ENCODE assay signal across 10 mouse cellular contexts in the genomic region with DNA sequence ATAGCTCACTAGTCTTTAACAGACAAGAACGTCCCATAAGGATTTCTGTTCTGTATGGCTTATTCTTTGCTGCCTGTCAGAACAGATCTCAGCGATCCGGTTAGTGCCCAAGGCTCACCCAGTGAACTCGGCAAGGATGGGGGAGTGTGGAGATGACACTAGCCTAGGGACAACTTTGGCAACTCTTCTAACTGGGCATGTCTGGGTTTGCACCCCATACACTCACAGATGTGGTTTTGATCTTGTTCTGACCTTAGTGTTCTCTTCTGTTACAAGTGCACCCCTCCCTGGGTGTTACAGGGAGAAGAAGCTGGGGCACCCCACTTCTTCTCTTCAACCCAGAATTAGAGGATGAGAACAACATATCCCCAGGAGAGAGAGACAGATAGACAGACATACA. TPM values are rescaled to one million over a fixed set of nuclear protein-coding genes. Genes with fewer than 3 reads are reported as not detected.
DNase-seq lines count a peak whose midpoint lies in the region; ATAC-seq and TF ChIP-seq lines count a peak whose summit lies in the region.
"Had no signal": no experiment of that assay in that cellular context is flagged by ENCODE, and none has a peak within 500 bp of the region (broad histone marks: within the 10 kb centered on the region; RNA-seq: fewer than 3 reads in every experiment).

No protein-coding gene starts in this region.

- peak overlapping the region; percentile 87 for H3K4me3 ChIP-seq in cerebellum, adult 2 months (replicated peaks; ENCODE audit: insufficient read depth, low read depth, low read length)
- H3K4me3 ChIP-seq in CH12.LX (replicated peaks in 1 of 3; ENCODE audit: low read depth in 2 of 3, low read length in 2 of 3, poor library complexity in 1 of 3): peak overlapping the region; percentile 58 to 68 (median 65)
- H3K4me3 ChIP-seq in forebrain, embryonic 14.5 days (ENCODE audit: low read depth, low read length): peak overlapping the region; percentile 77
- peak overlapping the region; percentile 46; the same call in 1 of the 2 replicates for H3K4me3 ChIP-seq in liver, embryonic 13.5 days (replicated peaks)
- H3K4me3 ChIP-seq: myocyte had no signal

- H3K4me2 ChIP-seq in CH12.LX (ENCODE audit: insufficient read depth, low read depth, poor library complexity, severe bottlenecking): peak overlapping the region; percentile 99
- peak overlapping the region; percentile 95 for H3K4me2 ChIP-seq in forebrain, embryonic 14.5 days (ENCODE audit: low read length)
- no peak overlapping the region for H3K4me2 ChIP-seq in liver, embryonic 13.5 days

- peaks cover 13% of the 10 kb centered on the region; the same call in 1 of the 2 replicates for H3K4me1 ChIP-seq in cerebellum, adult 2 months (ENCODE audit: control insufficient read depth, insufficient read depth, low read length)
- peaks cover 8 to 33% of the 10 kb centered on the region in 2 experiments for H3K4me1 ChIP-seq in CH12.LX (ENCODE audit: control insufficient read depth in 1 of 2, insufficient read depth in 2 of 2)
- peaks cover 20% of the 10 kb centered on the region for H3K4me1 ChIP-seq in forebrain, embryonic 14.5 days (ENCODE audit: control insufficient read depth, insufficient read depth, low read length)
- peaks cover 6% of the 10 kb centered on the region; the same call in 1 of the 2 replicates for H3K4me1 ChIP-seq in liver, embryonic 13.5 days (replicated peaks)

- H3K27me3 ChIP-seq in cerebellum, adult 2 months (ENCODE audit: control insufficient read depth, insufficient read depth, low read length): no peaks in the 10 kb centered on the region
- peaks cover 15% of the 10 kb centered on the region for H3K27me3 ChIP-seq in CH12.LX (replicated peaks)
- no peaks in the 10 kb centered on the region for H3K27me3 ChIP-seq in forebrain, embryonic 14.5 days (replicated peaks; ENCODE audit: control insufficient read depth, insufficient read depth, low read length)
- peaks cover 60% of the 10 kb centered on the region for H3K27me3 ChIP-seq in liver, embryonic 13.5 days

- TF ChIP-seq CTCF in cerebellum, adult 2 months (IDR thresholded peaks at IDR 0.05; ENCODE audit: borderline replicate concordance, insufficient read depth, low read depth, low read length): no peak
- no peak for TF ChIP-seq CTCF in CH12.LX (conservative IDR thresholded peaks at IDR 0.05 in 1 of 2, IDR thresholded peaks at IDR 0.05 in 1 of 2; ENCODE audit: low read depth in 2 of 2, low read length in 2 of 2)

- dilution Hi-C loops in CH12.LX (cut with MboI; ENCODE audit: extremely low pct_ligation_motif_present, extremely low pct_unique_long_range_greater_than_20kb, low sequenced_read_pairs): no loop called here

- 0 out of 2 replicates have a peak, but pooled peaks have one; percentile 9 for TF ChIP-seq EP300 in CH12.LX (IDR thresholded peaks at IDR 0.05; ENCODE audit: low read length)

- ATAC-seq in forebrain, embryonic 14.5 days: no peak
- ATAC-seq in liver, embryonic 13.5 days (ENCODE audit: low read depth): no peak
- ATAC-seq in monocyte, adult 5-6 weeks (replicated peaks; ENCODE audit: insufficient number of reproducible peaks, low FRiP score, low TSS enrichment, poor library complexity, severe bottlenecking): no peak

- 5% methylated on average over 4 of the region's 4 CpGs for WGBS in cerebellum, adult 2 months
- 32% methylated on average over 4 of the region's 4 CpGs for WGBS in forebrain, embryonic 14.5 days
- WGBS in liver, embryonic 13.5 days (ENCODE audit: insufficient replicate concordance): 25% methylated on average over 4 of the region's 4 CpGs

- no peaks in the 10 kb centered on the region for H3K9me3 ChIP-seq in CH12.LX (replicated peaks; ENCODE audit: low read length)
- H3K9me3 ChIP-seq in forebrain, embryonic 14.5 days (replicated peaks; ENCODE audit: control insufficient read depth, low read length): no peaks in the 10 kb centered on the region
- no peaks in the 10 kb centered on the region for H3K9me3 ChIP-seq in liver, embryonic 13.5 days (replicated peaks)

- H3K9ac ChIP-seq in CH12.LX (ENCODE audit: insufficient read depth, low read depth): peak overlapping the region; percentile 8
- peak overlapping the region; percentile 93 for H3K9ac ChIP-seq in forebrain, embryonic 14.5 days (ENCODE audit: low read length)
- H3K9ac ChIP-seq in liver, embryonic 13.5 days: no peak overlapping the region

- H3K36me3 ChIP-seq in CH12.LX (replicated peaks in 1 of 2; ENCODE audit: control insufficient read depth in 1 of 2, insufficient read depth in 1 of 2, low read length in 1 of 2): no peaks in the 10 kb centered on the region
- H3K36me3 ChIP-seq in forebrain, embryonic 14.5 days (ENCODE audit: control insufficient read depth, insufficient read depth, low read length): no peaks in the 10 kb centered on the region
- no peaks in the 10 kb centered on the region for H3K36me3 ChIP-seq in liver, embryonic 13.5 days

- peak; percentile 26 to 41 for DNase-seq in cerebellum, adult 2 months
- DNase-seq in cerebellum, adult 11 months: no peak
- DNase-seq in CH12.LX (ENCODE audit: extremely low read depth): no peak
- peak; percentile 8 for DNase-seq in forebrain, embryonic 14.5 days (ENCODE audit: low spot score)
- DNase-seq in liver, embryonic 13.5 days: no peak
- no peak for DNase-seq in adrenal gland, postnatal 25 days
- no peak for DNase-seq in urinary bladder, postnatal 36 days (ENCODE audit: low spot score in 2 of 2)
- DNase-seq: adrenal gland, adult 8-10 months had no signal

- no peak for TF ChIP-seq POLR2A in cerebellum, adult 2 months (IDR thresholded peaks at IDR 0.05; ENCODE audit: borderline replicate concordance, insufficient read depth, low read length)
- no peak for TF ChIP-seq POLR2A in CH12.LX (IDR thresholded peaks at IDR 0.05; ENCODE audit: low read depth, low read length)

- H3K79me2 ChIP-seq in CH12.LX (replicated peaks; ENCODE audit: control insufficient read depth, extremely low read depth, insufficient read depth, poor library complexity, severe bottlenecking): no peaks in the 10 kb centered on the region

- TF ChIP-seq RAD21 in CH12.LX (IDR thresholded peaks at IDR 0.05; ENCODE audit: low read depth, low read length): no peak

- in situ Hi-C loops in CH12.LX (cut with MboI; ENCODE audit: low pct_ligation_motif_present, low pct_unique_long_range_greater_than_20kb, low sequenced_read_pairs): no loop called here

- no peak overlapping the region for H3K27ac ChIP-seq in cerebellum, adult 2 months (ENCODE audit: insufficient read depth, low read length)
- H3K27ac ChIP-seq in CH12.LX (ENCODE audit: insufficient read depth, low read depth): no peak overlapping the region
- no peak overlapping the region for H3K27ac ChIP-seq in forebrain, embryonic 14.5 days (ENCODE audit: low read depth, low read length)
- no peak overlapping the region for H3K27ac ChIP-seq in liver, embryonic 13.5 days

TF ChIP-seq in CH12.LX, 34 proteins besides CTCF, POLR2A, EP300 and RAD21:
- TF ChIP-seq MAZ (IDR thresholded peaks at IDR 0.05; ENCODE audit: low read depth, low read length) (no peak), ZNF384 (IDR thresholded peaks at IDR 0.05; ENCODE audit: low read depth, low read length) (no peak), ETS1 (conservative IDR thresholded peaks at IDR 0.05; ENCODE audit: low read depth, low read length) (no peak), MAX (IDR thresholded peaks at IDR 0.05; ENCODE audit: low read length) (no peak), E2F4 (IDR thresholded peaks at IDR 0.05; ENCODE audit: insufficient replicate concordance, low read depth, low read length) (no peak), ZKSCAN1 (IDR thresholded peaks at IDR 0.05; ENCODE audit: borderline replicate concordance, low read depth, low read length) (no peak), CHD1 (IDR thresholded peaks at IDR 0.05; ENCODE audit: low read depth, low read length) (no peak), GABPA (IDR thresholded peaks at IDR 0.05; ENCODE audit: insufficient replicate concordance, low read depth, low read length) (no peak), MYC (IDR thresholded peaks at IDR 0.05; ENCODE audit: low read depth, low read length) (no peak), USF2 (conservative IDR thresholded peaks at IDR 0.05; ENCODE audit: low read depth, low read length) (no peak), MXI1 (IDR thresholded peaks at IDR 0.05; ENCODE audit: low read depth, low read length) (no peak), CHD2 (IDR thresholded peaks at IDR 0.05; ENCODE audit: low read length) (no peak)

RNA-seq across cellular contexts. Expression of gene Dgki, which starts 1.0 kb away (rescaled TPM):
- 7.2 and 7.5 TPM in 2 replicates for polyA plus RNA-seq in cerebellum, adult 2 months (2012; rRNA removed)
- total RNA-seq in CH12.LX (2012; rRNA removed): 8.0 and 8.7 TPM in 2 replicates
- total RNA-seq in CH12.LX (2014; rRNA removed): 4.0 and 4.4 TPM in 2 replicates
- 6.2 and 7.7 TPM in 2 replicates for polyA plus RNA-seq in CH12.LX (2012; ENCODE audit: insufficient read length, low read depth)
- 3.8 and 7.5 TPM in 2 replicates for polyA plus RNA-seq in forebrain, embryonic 14.5 days (2014; fragmentation: Nextera tagmentation; extraction: Ambion mirVana)
- polyA plus RNA-seq in liver, embryonic 13.5 days (2015; fragmentation: Nextera tagmentation; extraction: Ambion mirVana): 0.06 and 0.19 TPM in 2 replicates
- total RNA-seq in adrenal gland, postnatal 25 days (2021): 2.0 and 2.8 TPM in 2 replicates
- 0.32 TPM in 1 of 3 replicates, not detected in the others for total RNA-seq in monocyte, adult 5-6 weeks (2017)

Comparison
In these comparisons a context has a peak if more than half of its experiments do, and no peak if none do; other contexts are left out.
1. DNase-seq: peak in cerebellum, adult 2 months (2 of 2) and forebrain, embryonic 14.5 days (single experiment); none in cerebellum, adult 11 months (single experiment), CH12.LX (single experiment), liver, embryonic 13.5 days (single experiment), adrenal gland, postnatal 25 days (single experiment) and urinary bladder, postnatal 36 days (0 of 2).
2. Peak in every context shown above with its lines, with median percentiles within 50 percentile points of each other: H3K4me3 ChIP-seq.